Mouse (Mus musculus): Measurements from ENCODE around the gene Upk1a. TPM values are rescaled to one million over a fixed set of nuclear protein-coding genes. Genes with fewer than 3 reads are reported as not detected.

Upk1a gene
- polyA plus RNA-seq (2015; fragmentation: Nextera tagmentation; extraction: Ambion mirVana): 1.0 and 1.6 TPM in 2 replicates

DNA sequence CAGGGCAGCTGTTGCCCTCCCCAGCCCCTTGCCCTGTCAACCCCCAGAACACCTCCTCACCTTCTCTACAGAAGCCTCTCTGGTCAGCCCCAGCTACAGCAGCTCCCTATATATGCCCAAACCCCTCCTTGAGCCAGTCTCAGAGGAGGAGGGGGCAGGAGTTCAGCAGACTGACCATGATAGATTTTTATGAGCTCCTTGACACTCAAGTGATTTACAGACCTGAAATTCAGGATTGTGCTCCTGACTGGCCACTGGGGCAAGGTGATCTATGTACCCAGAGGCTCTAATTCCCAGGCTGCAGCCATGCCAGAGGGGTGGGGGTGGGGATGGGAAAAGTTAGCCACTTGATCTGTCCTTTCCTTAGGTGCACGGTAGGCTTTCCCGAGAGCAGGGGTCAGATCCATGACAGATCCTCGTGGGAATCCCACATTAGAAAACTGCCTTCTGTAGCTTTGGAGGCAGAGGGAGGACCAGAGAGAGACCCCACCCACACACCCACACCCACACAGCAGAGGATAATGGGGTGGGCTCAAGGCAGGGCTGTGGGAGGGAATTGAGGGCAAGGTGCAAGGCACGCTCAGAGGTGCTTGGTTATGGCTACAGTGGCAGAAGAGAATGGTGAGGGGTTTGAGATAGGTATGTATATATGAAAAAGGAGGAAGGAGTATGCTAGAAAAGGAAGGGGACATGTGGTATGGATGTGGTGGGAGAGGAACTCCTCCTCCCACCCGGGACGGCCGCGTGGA is at the start of gene Upk1a:
TSS of gene Upk1a (minus strand) at position 194 of the 749 bp plus-strand sequence.
- 32% methylated on average over 8 of the region's 8 CpGs for WGBS
- H3K4me3 ChIP-seq (ENCODE audit: low read depth, low read length): no peak within 1 kb of the TSS
- H3K9me3 ChIP-seq (ENCODE audit: control insufficient read depth): no peaks in the 10 kb centered on the region
- TF ChIP-seq CTCF (IDR thresholded peaks at IDR 0.05; ENCODE audit: low read depth): no peak
- no peak within 1 kb of the TSS for H3K9ac ChIP-seq (ENCODE audit: low read depth, low read length)
- H3K36me3 ChIP-seq (ENCODE audit: control insufficient read depth, insufficient read depth): peaks cover 14% of the 10 kb centered on the region
- no peak for ATAC-seq
- no peak within 1 kb of the TSS for H3K4me2 ChIP-seq (replicated peaks; ENCODE audit: low read depth)
- no peaks in the 10 kb centered on the region for H3K4me1 ChIP-seq (replicated peaks; ENCODE audit: control insufficient read depth, insufficient read depth, low read length)
- H3K27ac ChIP-seq (ENCODE audit: low read depth, low read length): no peak within 1 kb of the TSS
- no peaks in the 10 kb centered on the region for H3K27me3 ChIP-seq (replicated peaks; ENCODE audit: control insufficient read depth, insufficient read depth, low read length)

DNA sequence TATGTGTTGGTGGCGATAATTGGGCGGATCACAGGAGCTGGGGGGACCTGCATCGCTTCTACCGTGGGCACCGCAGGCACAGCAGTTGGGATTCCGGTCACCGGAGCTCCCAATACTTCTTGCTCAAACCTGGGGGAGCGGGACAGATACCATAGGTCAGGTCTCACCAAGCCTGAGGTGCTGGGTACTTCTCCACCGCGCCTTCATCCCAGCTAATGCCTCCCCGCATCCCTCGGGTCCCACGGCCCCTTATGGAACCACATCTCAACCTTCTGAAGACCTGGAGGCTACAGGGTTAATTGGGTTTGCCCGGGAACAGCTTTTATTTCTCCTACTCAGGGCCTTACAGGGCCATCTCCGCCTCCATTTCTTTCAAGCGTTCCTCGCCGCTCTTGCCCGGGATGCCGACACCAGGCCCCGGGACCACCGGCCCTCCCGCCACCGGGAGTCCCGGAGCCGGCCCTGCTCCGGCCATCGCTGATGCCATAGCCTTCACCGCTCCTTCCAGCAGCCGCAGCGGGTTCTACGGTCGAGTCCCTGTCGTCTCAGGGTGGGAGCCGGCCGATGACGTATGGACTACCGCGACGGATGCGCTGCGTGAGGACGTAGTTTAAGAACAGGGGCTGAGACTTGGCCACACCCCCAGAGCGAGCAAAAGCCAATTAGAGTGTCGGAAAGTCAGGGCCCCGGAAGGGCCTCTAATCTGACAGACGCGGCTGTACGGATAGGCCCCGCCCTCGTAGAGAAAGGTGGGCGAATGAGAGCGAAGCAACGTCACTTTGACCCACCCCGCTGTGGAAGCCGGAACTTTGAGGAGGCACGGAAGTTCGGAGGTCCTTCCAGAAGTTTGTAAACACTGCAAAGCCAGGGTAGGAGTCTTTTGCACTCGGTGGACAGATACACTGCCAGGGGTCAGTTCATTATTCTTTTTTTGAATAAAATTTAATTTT is 37.2 kb upstream of the Upk1a start, which contains the start of gene Rbm42:
TSS of gene Rbm42 (minus strand) at position 727 of the 950 bp plus-strand sequence.
- TF ChIP-seq CTCF (IDR thresholded peaks at IDR 0.05; ENCODE audit: low read depth): no peak
- no peaks in the 10 kb centered on the region for H3K4me1 ChIP-seq (replicated peaks; ENCODE audit: control insufficient read depth, insufficient read depth, low read length)
- H3K9me3 ChIP-seq (ENCODE audit: control insufficient read depth): no peaks in the 10 kb centered on the region
- H3K36me3 ChIP-seq (ENCODE audit: control insufficient read depth, insufficient read depth): peaks cover 41% of the 10 kb centered on the region
- H3K4me2 ChIP-seq (replicated peaks; ENCODE audit: low read depth): peak within 1 kb of the TSS; percentile 93
- WGBS: 1% methylated on average over 59 of the region's 59 CpGs
- peak within 1 kb of the TSS; percentile 83 for H3K4me3 ChIP-seq (ENCODE audit: low read depth, low read length)
- H3K27ac ChIP-seq (ENCODE audit: low read depth, low read length): peak within 1 kb of the TSS; percentile 37; the same call in 1 of the 2 replicates
- no peaks in the 10 kb centered on the region for H3K27me3 ChIP-seq (replicated peaks; ENCODE audit: control insufficient read depth, insufficient read depth, low read length)
- ATAC-seq: peak; percentile 99
- peak within 1 kb of the TSS; percentile 93 for H3K9ac ChIP-seq (ENCODE audit: low read depth, low read length)

DNA sequence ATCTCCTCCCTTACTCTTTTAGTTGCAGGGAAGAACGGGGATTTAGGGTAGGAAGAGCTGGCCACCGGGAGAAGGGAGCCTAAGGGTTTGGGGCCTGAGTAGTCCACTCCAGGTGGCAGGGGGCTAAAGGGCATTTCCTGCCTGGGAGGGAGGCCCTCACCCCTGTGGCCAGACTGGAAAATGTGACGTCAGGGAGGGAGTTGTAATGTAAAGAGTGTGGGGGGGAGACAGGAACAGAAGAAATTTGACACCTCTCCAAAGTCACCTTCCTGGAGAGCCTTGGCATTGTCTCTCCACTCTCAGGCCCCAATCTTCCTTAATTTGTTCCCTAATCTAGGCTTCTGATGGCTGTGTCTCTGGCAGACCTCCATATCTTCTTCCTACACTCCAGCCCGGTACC is 26.4 kb upstream of the Upk1a start:
- H3K9ac ChIP-seq (ENCODE audit: low read depth, low read length): no peak overlapping the region
- WGBS: 24% methylated on average over 4 of the region's 4 CpGs
- H3K27ac ChIP-seq (ENCODE audit: low read depth, low read length): no peak overlapping the region
- no peak for ATAC-seq
- H3K4me3 ChIP-seq (ENCODE audit: low read depth, low read length): no peak overlapping the region
- no peak for TF ChIP-seq CTCF (IDR thresholded peaks at IDR 0.05; ENCODE audit: low read depth)
- H3K9me3 ChIP-seq (ENCODE audit: control insufficient read depth): no peaks in the 10 kb centered on the region
- no peaks in the 10 kb centered on the region for H3K4me1 ChIP-seq (replicated peaks; ENCODE audit: control insufficient read depth, insufficient read depth, low read length)
- no peak overlapping the region for H3K4me2 ChIP-seq (replicated peaks; ENCODE audit: low read depth)
- peaks cover 27% of the 10 kb centered on the region for H3K27me3 ChIP-seq (replicated peaks; ENCODE audit: control insufficient read depth, insufficient read depth, low read length)
- peaks cover 40% of the 10 kb centered on the region for H3K36me3 ChIP-seq (ENCODE audit: control insufficient read depth, insufficient read depth)

DNA sequence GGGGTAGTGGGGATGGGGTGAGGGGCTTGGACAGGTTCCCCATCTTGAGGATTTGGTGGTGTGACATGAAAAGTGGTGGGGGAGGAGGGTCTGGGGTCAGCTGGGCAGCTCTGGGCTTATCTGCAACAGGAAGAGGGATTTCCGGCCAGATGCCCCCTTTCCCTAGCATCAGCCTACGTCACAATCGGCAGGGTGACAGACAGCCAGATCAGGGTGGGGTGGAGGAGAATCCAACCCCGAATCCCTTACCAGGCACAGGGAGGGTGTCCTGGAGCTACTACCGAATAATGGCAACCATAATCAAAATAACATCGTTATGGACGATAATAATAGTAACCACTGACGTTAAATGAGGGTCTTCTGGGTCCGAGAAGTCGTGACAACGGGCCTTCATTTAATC is 23.7 kb upstream of the Upk1a start:
- no peak for ATAC-seq
- peaks cover 15% of the 10 kb centered on the region for H3K36me3 ChIP-seq (ENCODE audit: control insufficient read depth, insufficient read depth)
- H3K4me3 ChIP-seq (ENCODE audit: low read depth, low read length): no peak overlapping the region
- no peaks in the 10 kb centered on the region for H3K9me3 ChIP-seq (ENCODE audit: control insufficient read depth)
- WGBS: 25% methylated on average over 11 of the region's 11 CpGs
- TF ChIP-seq CTCF (IDR thresholded peaks at IDR 0.05; ENCODE audit: low read depth): no peak
- H3K27me3 ChIP-seq (replicated peaks; ENCODE audit: control insufficient read depth, insufficient read depth, low read length): peaks cover 47% of the 10 kb centered on the region
- H3K27ac ChIP-seq (ENCODE audit: low read depth, low read length): no peak overlapping the region
- no peaks in the 10 kb centered on the region for H3K4me1 ChIP-seq (replicated peaks; ENCODE audit: control insufficient read depth, insufficient read depth, low read length)
- no peak overlapping the region for H3K4me2 ChIP-seq (replicated peaks; ENCODE audit: low read depth)
- H3K9ac ChIP-seq (ENCODE audit: low read depth, low read length): no peak overlapping the region

DNA sequence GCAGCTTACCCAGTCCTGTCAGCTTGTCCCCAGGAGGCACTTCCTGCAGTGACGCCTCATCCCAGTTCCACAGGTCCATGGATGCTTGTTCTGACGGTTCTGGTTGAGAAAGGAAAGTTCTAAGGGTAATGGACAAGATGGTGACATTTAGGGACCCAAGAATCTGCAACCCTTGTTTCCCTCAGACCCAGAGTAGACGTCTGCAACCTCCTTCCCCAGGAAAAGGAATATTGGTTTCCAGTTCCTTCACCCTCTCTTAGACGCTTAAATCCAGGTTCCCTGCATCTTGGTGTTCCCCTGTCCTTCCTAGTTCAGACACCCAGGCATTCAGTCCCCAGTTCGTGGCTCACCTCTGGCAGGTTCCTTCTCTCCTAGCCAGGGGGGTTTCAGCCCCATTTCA is 23.1 kb upstream of the Upk1a start, which contains the start of gene Etv2:
TSS of gene Etv2 (minus strand) at position 101 of the 400 bp plus-strand sequence.
- no peaks in the 10 kb centered on the region for H3K4me1 ChIP-seq (replicated peaks; ENCODE audit: control insufficient read depth, insufficient read depth, low read length)
- peaks cover 9% of the 10 kb centered on the region; the same call in 1 of the 2 replicates for H3K36me3 ChIP-seq (ENCODE audit: control insufficient read depth, insufficient read depth)
- no peak for ATAC-seq
- peak within 1 kb of the TSS; percentile 13 for H3K4me3 ChIP-seq (ENCODE audit: low read depth, low read length)
- H3K27me3 ChIP-seq (replicated peaks; ENCODE audit: control insufficient read depth, insufficient read depth, low read length): peaks cover 50% of the 10 kb centered on the region
- no peak for TF ChIP-seq CTCF (IDR thresholded peaks at IDR 0.05; ENCODE audit: low read depth)
- H3K9me3 ChIP-seq (ENCODE audit: control insufficient read depth): no peaks in the 10 kb centered on the region
- H3K4me2 ChIP-seq (replicated peaks; ENCODE audit: low read depth): peak within 1 kb of the TSS; percentile 38
- 6% methylated on average over 5 of the region's 5 CpGs for WGBS
- H3K9ac ChIP-seq (ENCODE audit: low read depth, low read length): no peak within 1 kb of the TSS
- no peak within 1 kb of the TSS for H3K27ac ChIP-seq (ENCODE audit: low read depth, low read length)

- ATAC-seq: peak; percentile 66; the same call in 1 of the 2 replicates
- H3K4me2 ChIP-seq (replicated peaks; ENCODE audit: low read depth): peak overlapping the region; percentile 38
- H3K36me3 ChIP-seq (ENCODE audit: control insufficient read depth, insufficient read depth): no peaks in the 10 kb centered on the region
- TF ChIP-seq CTCF (IDR thresholded peaks at IDR 0.05; ENCODE audit: low read depth): peak; percentile 83
- H3K27me3 ChIP-seq (replicated peaks; ENCODE audit: control insufficient read depth, insufficient read depth, low read length): peaks cover 54% of the 10 kb centered on the region
- H3K4me3 ChIP-seq (ENCODE audit: low read depth, low read length): peak overlapping the region; percentile 13
- no peak overlapping the region for H3K9ac ChIP-seq (ENCODE audit: low read depth, low read length)
- no peaks in the 10 kb centered on the region for H3K4me1 ChIP-seq (replicated peaks; ENCODE audit: control insufficient read depth, insufficient read depth, low read length)
- WGBS: under 1% methylated on average over 20 of the region's 20 CpGs
- no peaks in the 10 kb centered on the region for H3K9me3 ChIP-seq (ENCODE audit: control insufficient read depth)
- no peak overlapping the region for H3K27ac ChIP-seq (ENCODE audit: low read depth, low read length)
Measured at GRCm38 (mm10) chr7:30634621-30635020, 22.0 kb upstream of the Upk1a start.

Measured in intestine, postnatal 0 days (tissue).